Mouse (Mus musculus) embryonic facial prominence, embryonic 12.5 days (tissue): ENCODE data around the gene Arcn1. TPM values are rescaled to one million over a fixed set of nuclear protein-coding genes. Genes with fewer than 3 reads are reported as not detected.

Source experiments
- ATAC-seq: fragments of 200-750 bp; cut with Nextera tagmentation; 2 replicates; pipeline ENCODE4 v1.8.0; 2017; ENCODE audit not compliant: insufficient number of reproducible peaks, insufficient read depth, low FRiP score, low TSS enrichment
- H3K27ac ChIP-seq: fragments of 300-500 bp; sonication (generic); 2 replicates; pipeline ENCODE4 v1.5.1; 2016; ENCODE audit warnings: mild to moderate bottlenecking
- H3K27me3 ChIP-seq: fragments of 300-500 bp; sonication (generic); 2 replicates; pipeline ENCODE4 v1.6.1; 2016; ENCODE audit warnings: mild to moderate bottlenecking, moderate library complexity
- H3K36me3 ChIP-seq: fragments of 300-500 bp; sonication (generic); 2 replicates; pipeline ENCODE4 v1.6.1; 2016; ENCODE audit warnings: mild to moderate bottlenecking
- H3K4me1 ChIP-seq: fragments of 300-500 bp; sonication (generic); 2 replicates; pipeline ENCODE4 v1.6.1; 2016
- H3K4me2 ChIP-seq: fragments of 300-500 bp; sonication (generic); replicated peaks from 2 replicates; pipeline ENCODE4 v1.6.1; 2016; ENCODE audit warnings: mild to moderate bottlenecking, moderate library complexity
- H3K4me3 ChIP-seq: fragments of 300-500 bp; sonication (generic); 2 replicates; pipeline ENCODE4 v1.5.1; 2016; ENCODE audit warnings: mild to moderate bottlenecking
- H3K9ac ChIP-seq: fragments of 300-500 bp; sonication (generic); 2 replicates; pipeline ENCODE4 v1.6.1; 2016; ENCODE audit warnings: mild to moderate bottlenecking, moderate library complexity
- H3K9me3 ChIP-seq: fragments of 300-500 bp; sonication (generic); 2 replicates; pipeline ENCODE4 v1.6.1; 2016; ENCODE audit warnings: mild to moderate bottlenecking, moderate library complexity
- WGBS: fragments of 180-500 bp; shearing (Covaris S2); methylation state at CpG from one replicate; pipeline ENCODE4 v1.1.7; 2016; 5-methylcytosine and 5-hydroxymethylcytosine counted together
- polyA plus RNA-seq: library from polyadenylated mRNA; unstranded; fragments of >200 nt; fragmentation: Nextera tagmentation; extraction: Ambion mirVana; gene quantifications from 2 replicates; pipeline ENCODE4 v1.2.1, GENCODE M21; 2016

The Arcn1 gene
- polyA plus RNA-seq, 1 experiment from 2014 or later: 197 TPM

DNA sequence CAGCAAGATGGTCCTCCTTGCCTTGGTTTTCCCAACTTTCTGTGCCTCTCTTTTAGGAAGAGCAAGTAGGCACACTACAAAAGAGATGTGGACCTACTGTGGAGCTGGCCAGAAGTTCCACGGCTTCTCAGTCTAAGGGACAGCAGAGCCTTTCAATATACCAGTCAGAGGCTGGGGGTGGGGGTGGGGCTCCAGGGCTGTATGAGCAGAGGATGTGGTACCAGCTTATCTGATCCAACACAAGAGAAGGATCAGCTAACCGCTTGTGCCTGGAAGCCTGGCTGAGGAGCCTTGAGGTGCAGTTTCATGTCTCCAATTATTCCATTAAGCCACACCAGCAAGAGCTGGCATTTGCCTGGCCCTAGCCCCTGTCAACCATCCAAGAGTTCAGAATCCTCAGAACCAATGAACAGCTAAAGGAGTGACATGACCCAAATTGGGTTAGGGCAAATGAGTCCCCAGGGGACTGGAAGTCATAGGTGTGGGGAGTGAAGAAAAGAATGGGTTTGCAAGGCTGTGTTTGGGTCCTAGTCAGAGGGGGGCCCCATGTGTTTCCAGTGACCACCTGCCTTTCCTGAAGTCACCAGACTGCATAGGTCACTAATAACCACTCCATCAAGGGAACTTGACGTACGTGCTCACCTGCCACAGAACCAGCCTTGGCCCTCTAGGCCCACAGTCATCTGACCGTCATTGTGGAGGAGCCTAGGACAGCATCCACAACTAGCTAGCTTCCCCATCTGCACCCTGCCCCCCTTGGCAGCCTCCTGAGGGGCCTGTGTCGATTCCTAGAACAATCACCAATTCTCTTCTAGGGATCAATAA is 50.4 kb downstream of the Arcn1 start:
- Histone ChIP-seq H3K9ac (no peak overlapping the region), H3K27ac (no peak overlapping the region), H3K4me1 (peaks cover 14% of the 10 kb centered on the region), H3K4me3 (no peak overlapping the region), H3K9me3 (no peaks in the 10 kb centered on the region), H3K27me3 (no peaks in the 10 kb centered on the region), H3K36me3 (peaks cover 54% of the 10 kb centered on the region), H3K4me2 (no peak overlapping the region)
- WGBS: 76% methylated on average over 6 of the region's 6 CpGs
- ATAC-seq: no peak

- Histone ChIP-seq H3K36me3 (peaks cover 67% of the 10 kb centered on the region), H3K4me3 (no peak overlapping the region)
Observed at GRCm38 (mm10) chr9:44715705-44716362, 51.8 kb downstream of the Arcn1 start.

GRCm38 (mm10) chr9:44715109-44715508 is 52.5 kb downstream of the Arcn1 start:
- 86% methylated on average over 17 of the region's 17 CpGs for WGBS
- H3K36me3 ChIP-seq: peaks cover 74% of the 10 kb centered on the region
- H3K27ac ChIP-seq: no peak overlapping the region
- ATAC-seq: no peak
- no peak overlapping the region for H3K9ac ChIP-seq
- H3K4me2 ChIP-seq: no peak overlapping the region
- peaks cover 10% of the 10 kb centered on the region for H3K4me1 ChIP-seq
- H3K9me3 ChIP-seq: no peaks in the 10 kb centered on the region
- no peaks in the 10 kb centered on the region for H3K27me3 ChIP-seq
- H3K4me3 ChIP-seq: no peak overlapping the region

More at GRCm38 (mm10) chr9:44715705-44716362, 51.8 kb downstream of the Arcn1 start:
- H3K27me3 ChIP-seq: no peaks in the 10 kb centered on the region
- WGBS: 92% methylated on average over 29 of the region's 29 CpGs
- H3K27ac ChIP-seq: no peak overlapping the region
- no peak overlapping the region for H3K4me2 ChIP-seq
- no peaks in the 10 kb centered on the region for H3K9me3 ChIP-seq
- ATAC-seq: no peak
- H3K9ac ChIP-seq: no peak overlapping the region
- H3K4me1 ChIP-seq: peaks cover 14% of the 10 kb centered on the region

DNA sequence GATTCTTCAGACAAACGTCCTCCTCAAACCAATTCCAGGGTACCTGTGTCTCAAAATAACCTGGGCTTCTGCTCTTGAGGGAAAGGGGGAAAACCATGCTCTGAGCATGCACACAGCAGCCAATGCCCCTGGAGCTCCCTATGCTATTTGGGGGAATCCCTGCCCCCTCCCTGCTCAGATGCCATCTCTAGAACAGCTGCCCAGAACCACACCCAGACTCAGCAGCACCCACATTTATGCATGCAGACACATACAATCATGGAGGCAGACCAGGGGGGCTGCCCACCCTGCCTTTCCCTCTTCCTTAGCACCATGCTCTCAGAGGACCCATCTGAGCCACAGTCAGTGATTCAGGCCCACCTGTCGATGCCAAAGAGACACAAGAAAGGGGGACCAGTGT is 54.1 kb downstream of the Arcn1 start:
- WGBS: 70% methylated on average over 2 of the region's 2 CpGs
- ATAC-seq: no peak
- Histone ChIP-seq H3K9me3 (no peaks in the 10 kb centered on the region), H3K27ac (no peak overlapping the region), H3K4me3 (no peak overlapping the region), H3K36me3 (peaks cover 85% of the 10 kb centered on the region), H3K4me2 (no peak overlapping the region), H3K27me3 (no peaks in the 10 kb centered on the region), H3K9ac (no peak overlapping the region), H3K4me1 (peaks cover 17% of the 10 kb centered on the region)

- Histone ChIP-seq H3K9ac (no peak overlapping the region), H3K27ac (no peak overlapping the region), H3K4me3 (no peak overlapping the region), H3K27me3 (no peaks in the 10 kb centered on the region), H3K9me3 (no peaks in the 10 kb centered on the region), H3K4me2 (no peak overlapping the region), H3K36me3 (peaks cover 85% of the 10 kb centered on the region), H3K4me1 (peaks cover 19% of the 10 kb centered on the region)
- no peak for ATAC-seq
- 85% methylated on average over 6 of the region's 6 CpGs for WGBS
Observed at GRCm38 (mm10) chr9:44713080-44713479, 54.6 kb downstream of the Arcn1 start.

- Histone ChIP-seq H3K9me3 (no peaks in the 10 kb centered on the region), H3K4me2 (no peak overlapping the region), H3K27ac (no peak overlapping the region), H3K4me1 (peaks cover 27% of the 10 kb centered on the region), H3K4me3 (no peak overlapping the region), H3K27me3 (no peaks in the 10 kb centered on the region), H3K36me3 (peaks cover 73% of the 10 kb centered on the region), H3K9ac (no peak overlapping the region)
- 70% methylated on average over 17 of the region's 17 CpGs for WGBS
- ATAC-seq: no peak
Observed at GRCm38 (mm10) chr9:44711602-44712001, 56.0 kb downstream of the Arcn1 start.

DNA sequence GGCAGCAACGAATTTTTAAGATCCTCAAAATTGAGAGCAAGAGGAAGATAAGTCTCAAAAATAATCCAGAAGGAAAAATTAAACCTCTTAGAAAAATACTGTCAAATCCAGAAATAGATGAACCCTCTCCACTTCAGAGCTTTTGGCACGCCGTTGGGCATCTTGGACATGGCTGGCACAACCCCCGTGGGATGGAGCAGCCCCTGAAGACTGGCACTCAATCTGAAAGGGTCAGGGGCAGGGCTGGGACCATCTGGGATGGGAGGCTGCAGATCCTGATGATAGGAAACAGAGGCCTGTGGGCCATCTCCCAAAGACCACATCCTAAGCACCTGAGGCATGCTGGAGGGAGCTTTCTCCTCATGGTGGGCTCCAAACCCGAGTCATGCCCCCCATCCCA is 57.4 kb downstream of the Arcn1 start:
- Histone ChIP-seq H3K9ac (no peak overlapping the region), H3K36me3 (peaks cover 73% of the 10 kb centered on the region), H3K4me3 (no peak overlapping the region), H3K27ac (no peak overlapping the region), H3K9me3 (no peaks in the 10 kb centered on the region), H3K27me3 (no peaks in the 10 kb centered on the region), H3K4me1 (peaks cover 27% of the 10 kb centered on the region), H3K4me2 (no peak overlapping the region)
- ATAC-seq: no peak
- WGBS: 83% methylated on average over 5 of the region's 5 CpGs

- 0 out of 2 replicates have a peak overlapping the region, but pooled peaks have one; percentile 72 for H3K4me2 ChIP-seq
- no peaks in the 10 kb centered on the region for H3K9me3 ChIP-seq
- H3K36me3 ChIP-seq: peaks cover 73% of the 10 kb centered on the region
- H3K27ac ChIP-seq: peak overlapping the region; percentile 85; the same call in 1 of the 2 replicates
- H3K4me1 ChIP-seq: peaks cover 27% of the 10 kb centered on the region
- no peak overlapping the region for H3K4me3 ChIP-seq
- 52% methylated on average over 2 of the region's 2 CpGs for WGBS
- no peaks in the 10 kb centered on the region for H3K27me3 ChIP-seq
- H3K9ac ChIP-seq: no peak overlapping the region
- ATAC-seq: no peak
Observed at GRCm38 (mm10) chr9:44709600-44709999, 58.0 kb downstream of the Arcn1 start.

DNA sequence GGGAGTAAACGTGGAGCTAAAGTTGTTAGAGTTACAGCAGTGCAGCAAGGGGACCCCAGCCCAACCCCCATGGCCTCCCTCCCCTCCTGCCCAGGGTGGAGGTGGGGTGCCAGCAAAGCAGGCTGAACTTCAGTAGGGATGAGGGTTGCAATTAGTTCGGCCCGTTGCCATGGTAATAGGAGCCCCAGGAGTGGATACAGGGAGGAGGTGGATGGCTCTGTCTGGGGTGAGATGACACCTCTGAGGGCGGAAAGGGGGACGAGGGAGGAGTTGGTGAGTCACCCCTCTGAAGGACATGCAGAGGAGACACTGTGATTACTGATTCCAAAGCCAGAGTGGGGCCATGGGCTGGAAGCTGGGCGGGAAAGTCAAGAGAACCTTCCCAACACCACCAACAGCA is 58.7 kb downstream of the Arcn1 start:
- Histone ChIP-seq H3K9ac (peak overlapping the region; percentile 56), H3K4me2 (peak overlapping the region; percentile 72), H3K27me3 (no peaks in the 10 kb centered on the region), H3K4me3 (peak overlapping the region; percentile 38), H3K36me3 (peaks cover 76% of the 10 kb centered on the region), H3K4me1 (peaks cover 27% of the 10 kb centered on the region), H3K9me3 (no peaks in the 10 kb centered on the region), H3K27ac (peak overlapping the region; percentile 85)
- ATAC-seq: peak; percentile 8; the same call in 1 of the 2 replicates
- WGBS: 24% methylated on average over 6 of the region's 6 CpGs

DNA sequence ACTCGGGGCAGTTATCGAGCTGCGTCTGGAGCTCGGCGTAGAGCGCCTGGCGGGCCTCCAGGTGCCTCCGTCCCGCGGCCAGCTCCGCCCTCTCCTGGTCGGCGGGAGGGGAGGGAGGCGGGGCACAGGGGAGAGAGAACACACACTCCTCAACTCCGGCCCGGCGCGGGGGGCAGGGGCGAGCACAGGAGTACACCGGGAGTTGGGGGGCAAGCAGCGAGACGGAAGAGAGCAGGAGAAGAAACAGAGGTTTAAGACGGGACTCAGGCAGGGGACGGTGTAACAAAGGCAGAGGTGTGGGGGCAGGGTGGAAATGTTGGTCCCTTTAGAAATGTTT is 59.2 kb downstream of the Arcn1 start:
- H3K27me3 ChIP-seq: no peaks in the 10 kb centered on the region
- peaks cover 76% of the 10 kb centered on the region for H3K36me3 ChIP-seq
- H3K9me3 ChIP-seq: no peaks in the 10 kb centered on the region
- peak overlapping the region; percentile 85 for H3K27ac ChIP-seq
- H3K4me2 ChIP-seq: peak overlapping the region; percentile 72
- H3K4me3 ChIP-seq: peak overlapping the region; percentile 38
- peak; percentile 88 for ATAC-seq
- peak overlapping the region; percentile 56 for H3K9ac ChIP-seq
- H3K4me1 ChIP-seq: peaks cover 27% of the 10 kb centered on the region
- 9% methylated on average over 22 of the region's 24 CpGs for WGBS

DNA sequence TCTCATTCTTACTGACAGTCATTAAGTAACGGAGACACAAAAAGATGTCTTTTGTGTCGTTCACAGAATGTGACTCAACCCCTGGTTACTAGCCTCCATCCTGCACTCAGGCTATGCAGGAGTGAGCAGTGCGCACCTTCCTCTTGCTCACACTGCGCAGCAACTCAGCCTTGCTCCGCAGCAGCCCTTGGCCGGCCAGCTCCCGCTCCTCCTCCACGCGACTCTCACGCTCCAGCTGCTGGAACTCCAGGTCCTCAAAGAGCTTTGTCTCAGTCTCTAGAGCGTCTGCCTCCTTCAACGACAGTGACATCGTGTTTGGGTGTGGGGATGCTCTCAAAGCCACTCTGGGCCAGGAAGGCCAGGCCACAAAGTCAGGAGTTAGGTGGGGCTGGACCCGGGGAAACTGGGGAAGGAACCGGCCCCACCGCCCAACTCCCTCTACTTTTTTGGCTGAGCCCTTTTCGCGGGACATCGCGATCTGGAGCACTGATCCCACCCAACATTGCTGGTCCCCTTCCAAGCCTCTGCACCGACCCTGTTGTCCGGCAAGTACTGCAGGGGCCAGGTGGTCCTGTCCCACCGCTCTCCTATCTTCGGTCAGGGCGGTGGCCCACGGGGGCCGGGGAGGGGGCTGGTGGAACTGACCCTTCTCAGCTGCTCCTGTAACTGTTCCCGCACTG is 59.8 kb downstream of the Arcn1 start:
- peaks cover 27% of the 10 kb centered on the region for H3K4me1 ChIP-seq
- H3K4me3 ChIP-seq: peak overlapping the region; percentile 38
- peak overlapping the region; percentile 85 for H3K27ac ChIP-seq
- no peaks in the 10 kb centered on the region for H3K27me3 ChIP-seq
- no peaks in the 10 kb centered on the region for H3K9me3 ChIP-seq
- peak overlapping the region; percentile 72 for H3K4me2 ChIP-seq
- peak; percentile 28; the same call in 1 of the 2 replicates for ATAC-seq
- H3K36me3 ChIP-seq: peaks cover 77% of the 10 kb centered on the region
- H3K9ac ChIP-seq: peak overlapping the region; percentile 56
- WGBS: 29% methylated on average over 28 of the region's 28 CpGs
